Mouse (Mus musculus) myocyte (in vitro differentiated cells): ENCODE measurements around the gene Ncor2. TPM values are rescaled to one million over a fixed set of nuclear protein-coding genes. Genes with fewer than 3 reads are reported as not detected.

ENCODE experiments used
- H3K27me3 ChIP-seq: one replicate; pipeline ENCODE4 v1.6.1; 2011; ENCODE audit not compliant: control insufficient read depth, insufficient read depth, insufficient read length
- H3K36me3 ChIP-seq: one replicate; pipeline ENCODE4 v1.6.1; 2011; ENCODE audit not compliant: control insufficient read depth, insufficient read depth
- H3K4me2 ChIP-seq: one replicate; pipeline ENCODE4 v1.6.1; 2011; ENCODE audit warnings: low read depth, control low read depth
- H3K4me3 ChIP-seq: one replicate; pipeline ENCODE4 v1.5.1; 2011; ENCODE audit warnings: mild to moderate bottlenecking, control low read depth, moderate library complexity
- H3K79me2 ChIP-seq: one replicate; pipeline ENCODE4 v1.6.1; 2011; ENCODE audit not compliant: control insufficient read depth, insufficient read depth
- H3ac ChIP-seq: one replicate; pipeline ENCODE4 v1.6.1; 2011; ENCODE audit not compliant: control insufficient read depth, insufficient read length
- CEBPB ChIP-seq: IDR thresholded peaks from 2 replicates; pipeline ENCODE4 v1.6.1; 2011; ENCODE audit warnings: mild to moderate bottlenecking, moderate library complexity; ENCODE audit not compliant: poor library complexity, insufficient read depth, severe bottlenecking
- E2F4 ChIP-seq: IDR thresholded peaks from one replicate; pipeline ENCODE4 v1.6.1; 2011; ENCODE audit warnings: mild to moderate bottlenecking, control low read depth, moderate library complexity; ENCODE audit not compliant: insufficient read depth
- MAX ChIP-seq: IDR thresholded peaks from one replicate; pipeline ENCODE4 v1.6.1; 2011; ENCODE audit warnings: low read depth, mild to moderate bottlenecking, control low read depth
- MYOD1 ChIP-seq, 3 experiments: IDR thresholded peaks; one replicate each; pipeline ENCODE4 v1.6.1; 2011; ENCODE audit warnings: control low read depth in 2 of 3, low read depth in 2 of 3, mild to moderate bottlenecking in 2 of 3, moderate library complexity in 1 of 3; ENCODE audit not compliant: insufficient read length in 2 of 3, control insufficient read depth in 1 of 3
- MYOG ChIP-seq, 3 experiments: IDR thresholded peaks; one replicate each; pipeline ENCODE4 v1.6.1; 2011; ENCODE audit warnings: control low read depth in 2 of 3, low read depth in 2 of 3, mild to moderate bottlenecking in 2 of 3; ENCODE audit not compliant: insufficient read length in 2 of 3, control insufficient read depth in 1 of 3, insufficient read depth in 1 of 3
- POLR2A ChIP-seq: IDR thresholded peaks from one replicate; pipeline ENCODE4 v1.6.1; 2011; ENCODE audit warnings: low read depth, mild to moderate bottlenecking, control low read depth, moderate library complexity; ENCODE audit not compliant: insufficient read length
- POLR2AphosphoS2 ChIP-seq: IDR thresholded peaks from one replicate; pipeline ENCODE4 v1.6.1; 2011; ENCODE audit warnings: low read depth, control low read depth; ENCODE audit not compliant: insufficient read length
- REST ChIP-seq: IDR thresholded peaks from one replicate; pipeline ENCODE4 v1.6.1; 2011; ENCODE audit warnings: mild to moderate bottlenecking, control low read depth, moderate library complexity; ENCODE audit not compliant: insufficient read depth, insufficient read length
- SRF ChIP-seq: IDR thresholded peaks from one replicate; pipeline ENCODE4 v1.6.1; 2011; ENCODE audit warnings: low read depth; ENCODE audit not compliant: control insufficient read depth, insufficient read length
- TCF12 ChIP-seq: IDR thresholded peaks from one replicate; pipeline ENCODE4 v1.6.1; 2011; ENCODE audit warnings: mild to moderate bottlenecking, control low read depth; ENCODE audit not compliant: poor library complexity, insufficient read depth, severe bottlenecking
- TCF3 ChIP-seq: IDR thresholded peaks from one replicate; pipeline ENCODE4 v1.6.1; 2011; ENCODE audit warnings: low read depth, control low read depth; ENCODE audit not compliant: insufficient read length
- USF1 ChIP-seq: IDR thresholded peaks from one replicate; pipeline ENCODE4 v1.6.1; 2011; ENCODE audit warnings: low read depth, mild to moderate bottlenecking, control low read depth, moderate library complexity
- polyA plus RNA-seq: library from polyadenylated mRNA; unstranded; fragments of >200 nt; fragmentation: generic; extraction: Trizol; gene quantifications from one replicate; pipeline ENCODE4 v1.2.1, GENCODE M21; 2012; ENCODE audit warnings: missing spikeins

The Ncor2 gene
- polyA plus RNA-seq, 1 experiment = 127 TPM

DNA sequence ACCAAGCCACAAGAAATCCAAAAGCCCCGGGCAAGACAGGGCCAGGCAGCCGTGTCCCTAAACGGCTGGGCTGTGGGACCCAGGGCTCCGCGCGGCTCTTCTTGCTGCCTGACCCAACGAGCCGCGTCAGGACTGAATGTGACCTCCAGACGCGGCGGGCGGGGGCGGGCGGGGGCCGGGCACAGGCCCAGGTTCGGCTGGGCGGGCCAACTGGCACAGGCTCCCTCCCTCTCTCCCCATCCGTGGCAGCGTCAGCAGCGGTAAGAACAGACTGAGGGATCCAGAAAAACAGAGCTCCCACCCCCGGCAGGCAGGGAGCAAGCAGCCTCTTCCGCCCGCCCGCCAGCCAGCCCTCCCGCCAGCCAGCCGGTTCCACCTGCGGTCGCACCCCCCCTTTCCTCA is 120.8 kb downstream of the Ncor2 start:
- Histone ChIP-seq H3K4me2 (peak overlapping the region; percentile 87), H3K36me3 (peaks cover 24% of the 10 kb centered on the region), H3K4me3 (peak overlapping the region; percentile 51), H3ac (peak overlapping the region; percentile 54), H3K79me2 (peaks cover 66% of the 10 kb centered on the region), H3K27me3 (no peaks in the 10 kb centered on the region)
- TF ChIP-seq MYOG (IDR thresholded peaks at IDR 0.05; ENCODE audit: control insufficient read depth in 1 of 3, insufficient read depth in 1 of 3, insufficient read length in 2 of 3, low read depth in 2 of 3) (no peak), POLR2A (peak; percentile 54), MYOD1 (IDR thresholded peaks at IDR 0.05; ENCODE audit: control insufficient read depth in 1 of 3, insufficient read length in 2 of 3, low read depth in 2 of 3) (peak in 1 of 3 experiments; percentile 53)

GRCm38 (mm10) chr5:125057555-125058266 is 121.3 kb downstream of the Ncor2 start:
- Histone ChIP-seq H3K4me2 (peak overlapping the region; percentile 87), H3ac (peak overlapping the region; percentile 54), H3K4me3 (peak overlapping the region; percentile 51), H3K27me3 (no peaks in the 10 kb centered on the region), H3K36me3 (peaks cover 23% of the 10 kb centered on the region), H3K79me2 (peaks cover 66% of the 10 kb centered on the region)
- no peak for TF ChIP-seq MAX
- TF ChIP-seq MYOG (IDR thresholded peaks at IDR 0.05; ENCODE audit: control insufficient read depth in 1 of 3, insufficient read depth in 1 of 3, insufficient read length in 2 of 3, low read depth in 2 of 3) = peak in 1 of 3 experiments; percentile 1

DNA sequence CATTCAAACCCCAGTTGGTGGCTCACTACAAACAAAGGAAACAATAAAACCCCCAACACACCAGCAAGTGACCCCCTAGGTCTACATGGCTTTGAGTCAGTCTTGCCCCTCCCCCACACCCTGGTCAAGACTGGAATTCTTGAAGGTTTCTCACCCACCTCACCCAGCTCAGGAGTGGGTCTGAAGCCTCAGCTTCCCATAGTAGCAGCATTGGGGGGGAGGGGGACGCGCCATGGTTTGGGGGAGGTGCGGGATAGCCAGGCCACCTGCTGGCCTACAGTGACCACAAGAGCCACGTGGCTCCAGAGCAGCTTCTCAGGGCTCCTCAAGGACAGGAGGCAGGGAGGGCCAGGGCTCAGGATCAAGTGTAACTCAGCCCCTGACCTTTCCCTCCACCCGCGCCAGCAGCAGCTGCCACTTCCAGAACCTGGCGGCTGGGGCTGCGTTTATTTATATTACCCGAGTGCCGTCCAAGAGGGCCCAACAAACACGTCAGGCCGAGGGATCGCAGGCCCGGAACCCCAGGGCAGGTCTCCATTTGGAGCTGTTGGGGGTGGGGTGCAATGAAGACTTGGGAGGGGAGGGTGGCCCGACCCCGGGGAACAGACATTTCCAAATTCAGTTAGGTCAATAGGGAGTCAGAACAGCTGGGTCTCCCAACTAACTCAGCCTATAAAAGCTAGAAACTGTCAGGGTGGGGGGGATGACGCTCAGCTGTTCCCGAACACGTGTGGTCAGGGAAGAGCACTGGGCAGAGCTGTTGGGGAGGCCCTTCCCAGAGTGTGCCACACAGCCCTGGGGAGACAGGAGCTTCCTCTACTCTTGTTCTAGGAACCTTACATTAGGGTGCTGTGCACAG is 122.1 kb downstream of the Ncor2 start:
- peak overlapping the region; percentile 54 for H3ac ChIP-seq
- H3K4me3 ChIP-seq = peak overlapping the region; percentile 51
- peaks cover 61% of the 10 kb centered on the region for H3K79me2 ChIP-seq
- H3K36me3 ChIP-seq = peaks cover 19% of the 10 kb centered on the region
- TF ChIP-seq USF1 = peak; percentile 85
- TF ChIP-seq MYOG (IDR thresholded peaks at IDR 0.05; ENCODE audit: control insufficient read depth in 1 of 3, insufficient read depth in 1 of 3, insufficient read length in 2 of 3, low read depth in 2 of 3) = peak; percentile 89 to 94 (median 91)
- peak; percentile 66 to 94 (median 86) for TF ChIP-seq MYOD1 (IDR thresholded peaks at IDR 0.05; ENCODE audit: control insufficient read depth in 1 of 3, insufficient read length in 2 of 3, low read depth in 2 of 3)
- TF ChIP-seq MAX = peak; percentile 56
- TF ChIP-seq REST = no peak
- TF ChIP-seq E2F4 = no peak
- TF ChIP-seq POLR2A = peak; percentile 47
- peak; percentile 84 for TF ChIP-seq TCF12
- no peak for TF ChIP-seq SRF
- peak; percentile 58 for TF ChIP-seq TCF3
- no peaks in the 10 kb centered on the region for H3K27me3 ChIP-seq
- peak overlapping the region; percentile 87 for H3K4me2 ChIP-seq

DNA sequence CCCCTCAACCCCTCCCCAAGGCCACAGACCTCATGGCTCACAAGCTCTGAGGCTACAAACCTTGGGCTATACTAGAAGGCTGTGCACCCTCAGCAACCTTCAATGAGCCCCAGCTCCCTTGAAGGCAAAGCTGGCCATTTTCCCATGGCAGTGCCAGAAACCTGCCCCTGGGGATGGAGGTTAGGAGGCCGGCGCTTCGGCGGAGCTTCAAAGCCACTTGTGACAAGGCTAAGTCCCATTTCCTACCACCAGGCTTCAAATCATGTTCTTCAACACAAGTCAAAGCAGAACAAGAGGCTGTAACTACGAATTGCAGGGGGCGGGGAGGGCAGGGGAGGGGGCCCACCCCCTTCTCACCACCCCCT is 122.7 kb downstream of the Ncor2 start:
- no peaks in the 10 kb centered on the region for H3K27me3 ChIP-seq
- H3ac ChIP-seq = no peak overlapping the region
- TF ChIP-seq TCF12 (no peak), REST (no peak), CEBPB (no peak), SRF (no peak), MYOG (IDR thresholded peaks at IDR 0.05; ENCODE audit: control insufficient read depth in 1 of 3, insufficient read depth in 1 of 3, insufficient read length in 2 of 3, low read depth in 2 of 3) (no peak), E2F4 (no peak), MYOD1 (IDR thresholded peaks at IDR 0.05; ENCODE audit: control insufficient read depth in 1 of 3, insufficient read length in 2 of 3, low read depth in 2 of 3) (no peak), POLR2A (no peak), MAX (no peak), TCF3 (no peak), USF1 (no peak), POLR2AphosphoS2 (no peak)
- H3K4me3 ChIP-seq = peak overlapping the region; percentile 51
- peak overlapping the region; percentile 87 for H3K4me2 ChIP-seq
- H3K36me3 ChIP-seq = peaks cover 17% of the 10 kb centered on the region
- peaks cover 57% of the 10 kb centered on the region for H3K79me2 ChIP-seq

DNA sequence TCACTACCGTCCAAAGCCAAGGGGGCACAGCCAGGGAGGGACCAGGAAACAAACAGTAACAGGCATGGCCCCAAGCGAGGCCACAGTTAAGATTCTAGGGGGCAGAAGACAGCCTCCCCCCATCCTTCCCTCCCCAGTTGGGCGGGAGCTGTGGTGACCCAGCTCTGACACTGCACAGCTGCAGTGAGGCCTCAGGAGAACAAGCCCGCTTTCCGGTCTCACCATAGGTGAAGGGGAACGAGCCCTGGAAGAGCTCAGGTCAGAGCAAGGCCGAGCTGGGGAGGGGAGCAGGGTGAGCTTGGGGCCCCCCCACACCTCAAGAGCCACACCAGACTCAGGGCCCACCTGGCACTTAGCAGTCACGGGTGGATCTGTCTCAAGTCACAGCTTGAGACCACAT is 123.1 kb downstream of the Ncor2 start:
- Histone ChIP-seq H3K4me3 (peak overlapping the region; percentile 51), H3K27me3 (no peaks in the 10 kb centered on the region), H3K4me2 (peak overlapping the region; percentile 87), H3ac (no peak overlapping the region), H3K36me3 (peaks cover 21% of the 10 kb centered on the region), H3K79me2 (peaks cover 54% of the 10 kb centered on the region)
- no peak for TF ChIP-seq REST
- TF ChIP-seq MYOD1 (IDR thresholded peaks at IDR 0.05; ENCODE audit: control insufficient read depth in 1 of 3, insufficient read length in 2 of 3, low read depth in 2 of 3) = peak in 2 of 3 experiments; percentile 49 to 61
- TF ChIP-seq MYOG (IDR thresholded peaks at IDR 0.05; ENCODE audit: control insufficient read depth in 1 of 3, insufficient read depth in 1 of 3, insufficient read length in 2 of 3, low read depth in 2 of 3) = peak in 2 of 3 experiments; percentile 48 to 74
- no peak for TF ChIP-seq TCF12
- TF ChIP-seq MAX = no peak
